Mouse (Mus musculus): ENCODE results near the gene Crebbp. TPM values are rescaled to one million over a fixed set of nuclear protein-coding genes. Genes with fewer than 3 reads are reported as not detected.

Gene Crebbp
- polyA plus RNA-seq, 1 experiment from 2014 or later: 32.4 TPM

GRCm38 (mm10) chr16:4034476-4034875 lies 179.3 kb downstream of the Crebbp start:
- H3K27me3 ChIP-seq (replicated peaks; ENCODE audit: low read depth, poor library complexity, severe bottlenecking): no peaks in the 10 kb centered on the region
- no peaks in the 10 kb centered on the region for H3K9me3 ChIP-seq
- peaks cover 4% of the 10 kb centered on the region for H3K4me1 ChIP-seq
- DNase-seq (ENCODE audit: low spot score): no peak
- no peak overlapping the region for H3K4me3 ChIP-seq
- peaks cover 33% of the 10 kb centered on the region for H3K36me3 ChIP-seq (replicated peaks)
- WGBS: 82% methylated on average over 3 of the region's 3 CpGs
- H3K27ac ChIP-seq (replicated peaks): no peak overlapping the region

- H3K27me3 ChIP-seq (replicated peaks; ENCODE audit: low read depth, poor library complexity, severe bottlenecking): no peaks in the 10 kb centered on the region
- 76% methylated on average over 5 of the region's 5 CpGs for WGBS
- no peak for DNase-seq (ENCODE audit: low spot score)
- H3K9me3 ChIP-seq: no peaks in the 10 kb centered on the region
- H3K27ac ChIP-seq (replicated peaks): no peak overlapping the region
- H3K4me3 ChIP-seq: no peak overlapping the region
- H3K4me1 ChIP-seq: peaks cover 4% of the 10 kb centered on the region
- peaks cover 28% of the 10 kb centered on the region for H3K36me3 ChIP-seq (replicated peaks)
These were observed 179.8 kb downstream of the Crebbp start for GRCm38 (mm10) chr16:4033971-4034370.

- H3K9me3 ChIP-seq: 0 out of 2 replicates have a peak, but pooled peaks cover 3% of the 10 kb centered on the region
- DNase-seq (ENCODE audit: low spot score): no peak
- no peaks in the 10 kb centered on the region for H3K27me3 ChIP-seq (replicated peaks; ENCODE audit: low read depth, poor library complexity, severe bottlenecking)
- H3K27ac ChIP-seq (replicated peaks): no peak overlapping the region
- no peak overlapping the region for H3K4me3 ChIP-seq
- peaks cover 11% of the 10 kb centered on the region for H3K36me3 ChIP-seq (replicated peaks)
- 85% methylated on average over 6 of the region's 6 CpGs for WGBS
- peaks cover 4% of the 10 kb centered on the region for H3K4me1 ChIP-seq
These were observed 181.5 kb downstream of the Crebbp start for GRCm38 (mm10) chr16:4032341-4032748.

GRCm38 (mm10) chr16:4031441-4032274 lies 182.1 kb downstream of the Crebbp start:
- H3K27ac ChIP-seq (replicated peaks): no peak overlapping the region
- no peaks in the 10 kb centered on the region for H3K27me3 ChIP-seq (replicated peaks; ENCODE audit: low read depth, poor library complexity, severe bottlenecking)
- WGBS: 48% methylated on average over 5 of the region's 6 CpGs
- H3K36me3 ChIP-seq (replicated peaks): peaks cover 5% of the 10 kb centered on the region
- H3K4me3 ChIP-seq: no peak overlapping the region
- DNase-seq (ENCODE audit: low spot score): peak; percentile 52
- H3K4me1 ChIP-seq: peaks cover 4% of the 10 kb centered on the region
- H3K9me3 ChIP-seq: 0 out of 2 replicates have a peak, but pooled peaks cover 3% of the 10 kb centered on the region

Small RNA genes lying within 50 kb of the gene (microRNA-seq; reads per million reads assigned to microRNA genes)
- gene Gm23413: not detected

Other genes starting within 250 kb of the Crebbp start
- gene Nlrc3, start 237.4 kb downstream of the Crebbp start, polyA plus RNA-seq (2016; fragmentation: Nextera tagmentation; extraction: Ambion mirVana): 0.97 and 1.0 TPM in 2 replicates
- 26.4 and 28.0 TPM in 2 replicates for gene Slx4, start 210.2 kb downstream of the Crebbp start, polyA plus RNA-seq (2016; fragmentation: Nextera tagmentation; extraction: Ambion mirVana)
- gene Dnase1, start 177.1 kb downstream of the Crebbp start, polyA plus RNA-seq (2016; fragmentation: Nextera tagmentation; extraction: Ambion mirVana): 6.5 and 8.6 TPM in 2 replicates
- 99.1 and 104 TPM in 2 replicates for gene Trap1, start 136.2 kb downstream of the Crebbp start, polyA plus RNA-seq (2016; fragmentation: Nextera tagmentation; extraction: Ambion mirVana)
- gene Adcy9, start 206.5 kb upstream of the Crebbp start, polyA plus RNA-seq (2016; fragmentation: Nextera tagmentation; extraction: Ambion mirVana): 0.43 and 0.57 TPM in 2 replicates

Measured in embryonic facial prominence, embryonic 10.5 days (tissue).